Mouse (Mus musculus) liver, adult 2 months (tissue): ENCODE results near the gene Bcl11b. TPM values are rescaled to one million over a fixed set of nuclear protein-coding genes. Genes with fewer than 3 reads are reported as not detected.

ENCODE experiments used
- DNase-seq: peaks from one replicate; pipeline ENCODE4 v3.0.0-alpha.2; 2011; ENCODE audit warnings: low read depth, low spot score; ENCODE audit errors: extremely low read depth
- H3K27ac ChIP-seq: fragments of 200-500 bp; replicated peaks from 2 replicates; pipeline ENCODE4 v1.5.1; 2012; ENCODE audit warnings: low read depth, mild to moderate bottlenecking, control low read depth, inconsistent platforms, low read length; ENCODE audit not compliant: insufficient read depth
- H3K27me3 ChIP-seq: fragments of 200-500 bp; 2 replicates; pipeline ENCODE4 v1.6.1; 2012; ENCODE audit warnings: mild to moderate bottlenecking, moderate library complexity, low read length, inconsistent platforms; ENCODE audit not compliant: control insufficient read depth, insufficient read depth
- H3K36me3 ChIP-seq: fragments of 200-500 bp; 2 replicates; pipeline ENCODE4 v1.6.1; 2012; ENCODE audit warnings: low read length, inconsistent platforms; ENCODE audit not compliant: control insufficient read depth, insufficient read depth
- H3K4me1 ChIP-seq: fragments of 200-500 bp; 2 replicates; pipeline ENCODE4 v1.6.1; 2011; ENCODE audit warnings: low read length; ENCODE audit not compliant: control insufficient read depth, insufficient read depth
- H3K4me3 ChIP-seq: fragments of 200-500 bp; 2 replicates; pipeline ENCODE4 v1.5.1; 2011; ENCODE audit warnings: low read depth, mild to moderate bottlenecking, control low read depth, low read length, moderate library complexity; ENCODE audit not compliant: insufficient read depth
- H3K79me2 ChIP-seq: fragments of 200-500 bp; 2 replicates; pipeline ENCODE4 v1.6.1; 2012; ENCODE audit warnings: inconsistent platforms, mild to moderate bottlenecking, low read length, moderate library complexity; ENCODE audit not compliant: control insufficient read depth, insufficient read depth
- H3K9ac ChIP-seq: fragments of 200-500 bp; 2 replicates; pipeline ENCODE4 v1.6.1; 2012; ENCODE audit warnings: low read depth, mild to moderate bottlenecking, control low read depth, inconsistent platforms, low read length
- CTCF ChIP-seq: fragments of 200-500 bp; IDR thresholded peaks from 2 replicates; pipeline ENCODE4 v1.5.1; 2011; ENCODE audit warnings: low read depth, low read length, control low read depth
- POLR2A ChIP-seq: fragments of 200-500 bp; IDR thresholded peaks from 2 replicates; pipeline ENCODE4 v1.6.1; 2011; ENCODE audit warnings: low read length, control low read depth; ENCODE audit not compliant: insufficient read depth; ENCODE audit errors: extremely low read depth
- WGBS: fragments of 180-500 bp; shearing (Covaris S2); methylation state at CpG from one replicate; pipeline ENCODE4 v1.1.7; 2018; 5-methylcytosine and 5-hydroxymethylcytosine counted together
- polyA plus RNA-seq: library from polyadenylated mRNA; depleted of rRNA; stranded (reverse); fragments of >200 nt; gene quantifications from 2 replicates; pipeline ENCODE4 v1.2.3, GENCODE M21; 2012
- total RNA-seq: library from RNA; depleted of rRNA; stranded (reverse); fragments of >200 nt; gene quantifications from 2 replicates; pipeline ENCODE4 v1.2.3, GENCODE M21; 2014

Gene Bcl11b
- total and polyA plus RNA-seq, 2 experiments, result 0.18 to 0.39 TPM

DNA sequence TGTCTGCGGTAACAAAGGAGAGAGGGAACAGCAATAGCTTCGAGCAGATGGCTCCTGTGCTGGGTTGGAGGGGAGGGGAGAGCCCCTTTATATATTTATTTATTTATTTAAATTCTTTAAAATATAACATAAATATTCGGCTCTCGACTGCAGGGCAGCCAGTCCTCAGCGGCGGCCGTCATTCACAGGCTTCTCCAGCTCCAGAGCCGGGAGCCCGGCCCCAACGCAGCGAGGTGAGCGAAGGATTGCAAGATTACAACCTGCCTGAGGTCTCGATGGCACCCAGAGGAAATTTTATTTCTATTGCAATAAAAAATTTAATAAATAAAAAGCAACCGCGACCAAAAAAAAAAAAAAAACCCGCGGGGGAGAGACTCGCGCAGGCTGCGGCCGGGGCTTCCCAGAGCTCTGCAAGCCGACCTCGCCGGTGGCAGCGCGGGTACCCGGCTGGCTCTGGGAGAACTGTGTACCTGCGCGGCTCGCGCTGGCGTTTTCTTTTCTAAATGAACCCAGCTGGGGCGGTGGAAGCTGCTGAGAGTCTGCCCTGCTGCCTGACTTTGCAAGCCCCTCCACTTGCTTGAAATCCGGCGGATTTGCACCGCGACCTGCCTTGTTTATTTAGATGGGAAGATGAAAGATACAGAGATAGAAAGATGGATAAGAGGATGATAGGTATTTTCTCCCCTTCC, 1.6 kb downstream of the Bcl11b start:
- Histone ChIP-seq H3K4me1 (no peaks in the 10 kb centered on the region), H3K36me3 (no peaks in the 10 kb centered on the region), H3K27ac (no peak overlapping the region), H3K79me2 (no peaks in the 10 kb centered on the region), H3K27me3 (peaks cover 31% of the 10 kb centered on the region), H3K9ac (no peak overlapping the region), H3K4me3 (no peak overlapping the region)
- WGBS, result 4% methylated on average over 37 of the region's 37 CpGs
- no peak for TF ChIP-seq POLR2A
- TF ChIP-seq CTCF, result no peak
- no peak for DNase-seq

- H3K27me3 ChIP-seq, result peaks cover 27% of the 10 kb centered on the region
- H3K9ac ChIP-seq, result no peak overlapping the region
- H3K36me3 ChIP-seq, result no peaks in the 10 kb centered on the region
- no peak for TF ChIP-seq POLR2A
- TF ChIP-seq CTCF, result no peak
- H3K4me3 ChIP-seq, result no peak overlapping the region
- H3K79me2 ChIP-seq, result no peaks in the 10 kb centered on the region
- H3K4me1 ChIP-seq, result no peaks in the 10 kb centered on the region
- H3K27ac ChIP-seq, result no peak overlapping the region
- DNase-seq, result no peak
- 23% methylated on average over 2 of the region's 2 CpGs for WGBS
Observed at GRCm38 (mm10) chr12:108000715-108001080, 2.7 kb downstream of the Bcl11b start.

- H3K27me3 ChIP-seq, result peaks cover 22% of the 10 kb centered on the region
- H3K79me2 ChIP-seq, result no peaks in the 10 kb centered on the region
- H3K4me3 ChIP-seq, result no peak overlapping the region
- H3K36me3 ChIP-seq, result no peaks in the 10 kb centered on the region
- H3K4me1 ChIP-seq, result no peaks in the 10 kb centered on the region
- no peak for DNase-seq
- TF ChIP-seq POLR2A (no peak), CTCF (no peak)
- 57% methylated on average over 15 of the region's 15 CpGs for WGBS
- no peak overlapping the region for H3K9ac ChIP-seq
- H3K27ac ChIP-seq, result no peak overlapping the region
Observed at GRCm38 (mm10) chr12:107999751-108000714, 3.4 kb downstream of the Bcl11b start.

GRCm38 (mm10) chr12:107998746-107999145, 4.7 kb downstream of the Bcl11b start:
- no peak overlapping the region for H3K27ac ChIP-seq
- WGBS, result under 1% methylated on average over 20 of the region's 20 CpGs
- H3K79me2 ChIP-seq, result no peaks in the 10 kb centered on the region
- no peak for DNase-seq
- peaks cover 12% of the 10 kb centered on the region for H3K27me3 ChIP-seq
- TF ChIP-seq CTCF (peak; percentile 94), POLR2A (no peak)
- H3K36me3 ChIP-seq, result no peaks in the 10 kb centered on the region
- H3K4me1 ChIP-seq, result no peaks in the 10 kb centered on the region
- H3K4me3 ChIP-seq, result no peak overlapping the region
- H3K9ac ChIP-seq, result no peak overlapping the region

DNA sequence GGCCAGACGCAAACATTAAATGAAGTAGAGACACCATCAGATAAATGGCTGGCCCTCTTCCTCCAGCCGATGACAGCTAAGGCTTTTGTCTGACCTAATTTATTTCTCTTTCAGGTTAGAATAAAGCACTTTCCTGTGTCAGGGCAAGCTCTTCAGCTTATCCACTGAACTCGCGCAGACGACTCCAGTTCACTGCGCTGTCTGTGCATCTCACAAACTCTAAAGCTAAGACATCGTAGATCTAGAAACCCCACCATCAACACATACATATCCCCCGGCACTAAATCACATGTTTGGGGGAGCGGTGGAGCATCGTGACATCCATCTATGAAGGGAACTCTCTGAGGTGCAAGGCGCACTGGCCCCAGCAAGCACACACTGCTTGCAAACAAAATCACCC, 5.5 kb downstream of the Bcl11b start:
- 69% methylated on average over 11 of the region's 11 CpGs for WGBS

DNA sequence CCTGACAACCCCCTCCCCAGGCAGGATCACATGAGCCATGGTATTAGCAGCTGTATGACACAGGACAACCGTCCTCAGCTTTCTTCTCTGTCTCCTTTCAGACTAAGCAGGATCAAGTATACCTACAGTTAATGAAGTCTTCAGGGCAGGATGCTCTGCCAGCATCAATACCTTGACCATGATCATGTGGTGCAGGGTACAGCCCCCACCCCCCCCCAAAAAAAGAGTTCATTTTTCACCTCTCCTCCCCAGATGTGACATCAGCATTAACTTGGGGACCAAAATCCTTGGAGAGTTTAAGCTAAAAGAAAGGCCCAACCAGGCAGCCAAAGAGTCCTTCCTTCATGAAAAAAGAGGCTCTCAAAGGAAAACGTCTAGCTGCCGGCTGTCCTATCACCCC, 6.2 kb downstream of the Bcl11b start:
- no peak overlapping the region for H3K9ac ChIP-seq
- H3K4me3 ChIP-seq, result no peak overlapping the region
- DNase-seq, result no peak
- H3K36me3 ChIP-seq, result no peaks in the 10 kb centered on the region
- H3K27me3 ChIP-seq, result peaks cover 8% of the 10 kb centered on the region; the same call in 1 of the 2 replicates
- H3K4me1 ChIP-seq, result no peaks in the 10 kb centered on the region
- no peak overlapping the region for H3K27ac ChIP-seq
- 46% methylated on average over 3 of the region's 3 CpGs for WGBS
- no peak for TF ChIP-seq CTCF
- TF ChIP-seq POLR2A, result no peak
- H3K79me2 ChIP-seq, result no peaks in the 10 kb centered on the region

More for the DNA sequence above, 5.5 kb downstream of the Bcl11b start:
- Histone ChIP-seq H3K27me3 (peaks cover 10% of the 10 kb centered on the region), H3K79me2 (no peaks in the 10 kb centered on the region), H3K9ac (no peak overlapping the region), H3K27ac (no peak overlapping the region), H3K4me3 (no peak overlapping the region), H3K36me3 (no peaks in the 10 kb centered on the region), H3K4me1 (no peaks in the 10 kb centered on the region)
- TF ChIP-seq POLR2A (no peak), CTCF (no peak)
- DNase-seq, result no peak
